Mouse (Mus musculus): ENCODE results near the gene Prm1. TPM values are rescaled to one million over a fixed set of nuclear protein-coding genes. Genes with fewer than 3 reads are reported as not detected.
A peak's percentile ranks its signal among the peaks of the same experiment; 100 is the strongest.

The Prm1 gene
- polyA plus RNA-seq, 1 experiment from 2014 or later, result not detected

DNA sequence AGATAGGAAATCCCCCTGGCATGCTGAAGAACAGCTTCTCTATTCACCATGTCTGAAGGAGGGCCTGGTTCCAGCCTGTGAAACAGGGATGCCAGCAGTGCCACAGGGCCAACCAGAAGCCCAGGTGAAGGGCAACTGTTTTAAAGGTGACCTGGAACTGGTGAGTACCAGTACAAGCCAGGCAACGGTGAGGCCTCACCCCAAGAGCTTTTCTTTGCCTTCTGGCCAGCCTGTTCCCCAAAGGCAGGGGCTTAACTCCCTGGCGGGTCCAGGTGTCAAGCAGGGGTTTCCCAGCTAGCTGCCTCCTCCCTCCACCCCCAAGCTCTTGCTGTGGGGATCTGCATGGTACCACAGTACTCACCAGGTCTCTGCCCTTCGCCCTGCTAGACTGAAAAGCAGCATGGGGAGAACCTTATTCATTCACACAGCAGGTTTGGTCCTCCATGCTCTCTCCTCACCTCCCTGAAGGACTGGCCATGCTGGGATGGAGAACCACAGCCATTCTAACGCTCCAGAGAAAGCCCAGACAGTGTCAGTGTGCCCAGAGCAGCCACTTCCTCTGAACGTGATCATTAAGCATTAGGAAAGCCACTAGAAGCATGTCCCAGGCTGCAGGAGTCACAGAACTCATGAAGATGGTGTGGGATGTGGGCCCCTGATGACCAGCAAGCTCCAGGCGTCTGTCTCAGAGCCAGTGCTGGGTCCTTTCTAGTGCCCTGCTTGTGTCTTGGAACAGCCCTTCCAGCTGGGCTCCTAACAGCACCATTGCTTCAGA is 23.1 kb downstream of the Prm1 start:
- DNase-seq (ENCODE audit: low spot score) (no peak), ATAC-seq (replicated peaks; ENCODE audit: low FRiP score, low TSS enrichment, low read depth) (no peak)
- WGBS, result 58% methylated on average over 6 of the region's 6 CpGs
- no peaks in the 10 kb centered on the region for H3K36me3 ChIP-seq (ENCODE audit: control insufficient read depth, insufficient read depth, low read length)
- H3K27me3 ChIP-seq (replicated peaks; ENCODE audit: control insufficient read depth, insufficient read depth, low read length), result no peaks in the 10 kb centered on the region
- peak overlapping the region; percentile 99 for H3K4me2 ChIP-seq (ENCODE audit: low read length)
- 0 out of 2 replicates have a peak overlapping the region, but pooled peaks have one; percentile 11 for H3K9ac ChIP-seq (ENCODE audit: low read length)
- H3K27ac ChIP-seq (ENCODE audit: low read depth), result no peak overlapping the region
- H3K9me3 ChIP-seq (ENCODE audit: control insufficient read depth, low read length), result no peaks in the 10 kb centered on the region
- peaks cover 32% of the 10 kb centered on the region for H3K4me1 ChIP-seq (replicated peaks; ENCODE audit: control insufficient read depth, insufficient read depth, low read length)
- no peak overlapping the region for H3K4me3 ChIP-seq (ENCODE audit: low read depth, low read length)

DNA sequence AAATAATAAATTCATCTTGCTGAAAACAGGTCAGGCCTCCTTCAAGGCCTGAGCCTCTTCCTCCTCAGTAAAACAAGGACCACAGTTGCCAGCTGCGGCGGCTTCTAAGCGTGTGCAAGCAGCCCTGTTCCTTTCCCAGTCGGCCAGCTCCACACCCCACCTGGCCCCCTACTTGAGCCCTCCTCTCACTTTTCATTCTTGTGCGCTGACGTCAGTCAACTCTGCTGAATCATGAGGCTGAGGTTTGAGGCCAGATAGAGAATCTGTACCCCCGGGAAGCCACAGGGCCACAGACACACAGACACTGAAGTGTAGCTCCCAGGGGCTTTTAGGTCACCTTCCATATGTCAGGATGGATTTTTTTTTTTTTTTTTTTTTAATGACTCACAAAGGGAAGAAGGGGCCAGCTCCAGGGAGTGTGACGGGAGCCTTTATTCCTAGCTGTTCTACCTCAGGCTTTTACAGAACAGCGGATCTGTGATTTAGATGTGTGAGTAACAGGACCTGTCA is 23.7 kb downstream of the Prm1 start:
- no peak for DNase-seq (ENCODE audit: low spot score)
- Histone ChIP-seq H3K4me2 (ENCODE audit: low read length) (no peak overlapping the region), H3K4me1 (replicated peaks; ENCODE audit: control insufficient read depth, insufficient read depth, low read length) (peaks cover 32% of the 10 kb centered on the region), H3K4me3 (ENCODE audit: low read depth, low read length) (no peak overlapping the region), H3K9ac (ENCODE audit: low read length) (no peak overlapping the region), H3K27me3 (replicated peaks; ENCODE audit: control insufficient read depth, insufficient read depth, low read length) (no peaks in the 10 kb centered on the region), H3K36me3 (ENCODE audit: control insufficient read depth, insufficient read depth, low read length) (no peaks in the 10 kb centered on the region), H3K9me3 (ENCODE audit: control insufficient read depth, low read length) (no peaks in the 10 kb centered on the region), H3K27ac (ENCODE audit: low read depth) (no peak overlapping the region)
- ATAC-seq (replicated peaks; ENCODE audit: low FRiP score, low TSS enrichment, low read depth), result no peak
- 54% methylated on average over 9 of the region's 9 CpGs for WGBS

DNA sequence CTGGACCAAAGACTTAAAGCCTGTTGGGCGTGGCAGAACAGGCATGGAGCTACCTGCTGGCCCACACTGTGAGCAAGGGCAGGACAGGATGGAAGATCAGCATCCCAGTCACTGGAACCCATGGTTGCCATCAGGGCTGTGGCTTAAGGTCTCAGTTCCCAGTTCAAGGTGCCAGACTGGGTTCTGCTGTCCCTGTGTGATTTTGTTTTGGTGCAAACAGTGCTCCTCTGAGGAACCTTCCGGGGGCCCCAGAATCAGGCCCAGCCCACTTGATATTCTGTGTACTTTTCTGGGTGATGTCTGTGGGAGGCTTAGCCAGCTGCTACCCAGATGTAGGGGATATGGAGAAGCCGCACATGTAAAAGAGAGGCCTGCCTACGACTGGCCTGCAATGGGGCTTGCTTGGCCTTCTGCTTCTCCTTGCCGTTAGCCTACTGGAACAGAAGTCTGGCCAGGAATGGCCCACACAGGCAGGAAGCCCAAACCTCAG is 25.0 kb downstream of the Prm1 start:
- Histone ChIP-seq H3K4me1 (replicated peaks; ENCODE audit: control insufficient read depth, insufficient read depth, low read length) (peaks cover 29% of the 10 kb centered on the region), H3K27ac (ENCODE audit: low read depth) (no peak overlapping the region), H3K27me3 (replicated peaks; ENCODE audit: control insufficient read depth, insufficient read depth, low read length) (no peaks in the 10 kb centered on the region), H3K4me2 (ENCODE audit: low read length) (no peak overlapping the region), H3K36me3 (ENCODE audit: control insufficient read depth, insufficient read depth, low read length) (no peaks in the 10 kb centered on the region), H3K4me3 (ENCODE audit: low read depth, low read length) (no peak overlapping the region), H3K9ac (ENCODE audit: low read length) (no peak overlapping the region), H3K9me3 (ENCODE audit: control insufficient read depth, low read length) (no peaks in the 10 kb centered on the region)
- DNase-seq (ENCODE audit: low spot score), result no peak
- ATAC-seq (replicated peaks; ENCODE audit: low FRiP score, low TSS enrichment, low read depth), result no peak
- WGBS, result 63% methylated on average over 5 of the region's 5 CpGs

DNA sequence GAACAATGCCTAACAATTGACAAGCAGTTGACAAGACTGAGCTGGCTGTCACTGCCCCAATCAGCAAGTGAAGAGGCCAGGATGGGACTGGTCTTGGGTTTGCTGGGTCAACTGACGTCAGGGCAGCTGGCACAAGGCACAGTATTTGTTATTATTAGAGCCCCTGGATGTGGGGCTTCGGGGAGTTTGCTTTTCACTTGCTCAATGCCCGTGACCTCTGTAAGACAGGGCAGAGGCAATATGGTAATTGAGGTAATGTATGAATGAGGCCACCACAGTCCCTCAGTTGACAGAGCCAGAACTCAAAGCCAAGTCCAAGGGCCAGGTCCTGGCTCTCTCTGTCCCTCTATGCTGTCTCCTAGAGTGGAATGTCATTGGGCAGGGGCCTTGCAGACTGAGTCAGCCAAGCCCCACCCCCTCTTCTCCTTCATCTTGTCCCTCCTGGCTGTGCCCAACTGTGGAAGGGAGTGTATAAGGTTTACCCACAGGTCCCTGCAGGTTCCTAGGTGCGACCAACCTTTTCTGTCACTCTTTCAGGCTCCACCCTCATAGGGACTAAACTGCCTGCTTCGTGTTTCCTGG is 28.0 kb downstream of the Prm1 start:
- Histone ChIP-seq H3K4me2 (ENCODE audit: low read length) (no peak overlapping the region), H3K27ac (ENCODE audit: low read depth) (no peak overlapping the region), H3K4me3 (ENCODE audit: low read depth, low read length) (no peak overlapping the region), H3K9ac (ENCODE audit: low read length) (no peak overlapping the region), H3K4me1 (replicated peaks; ENCODE audit: control insufficient read depth, insufficient read depth, low read length) (peaks cover 17% of the 10 kb centered on the region), H3K36me3 (ENCODE audit: control insufficient read depth, insufficient read depth, low read length) (no peaks in the 10 kb centered on the region), H3K9me3 (ENCODE audit: control insufficient read depth, low read length) (no peaks in the 10 kb centered on the region), H3K27me3 (replicated peaks; ENCODE audit: control insufficient read depth, insufficient read depth, low read length) (no peaks in the 10 kb centered on the region)
- ATAC-seq (replicated peaks; ENCODE audit: low FRiP score, low TSS enrichment, low read depth) (no peak), DNase-seq (ENCODE audit: low spot score) (no peak)
- 70% methylated on average over 5 of the region's 5 CpGs for WGBS

DNA sequence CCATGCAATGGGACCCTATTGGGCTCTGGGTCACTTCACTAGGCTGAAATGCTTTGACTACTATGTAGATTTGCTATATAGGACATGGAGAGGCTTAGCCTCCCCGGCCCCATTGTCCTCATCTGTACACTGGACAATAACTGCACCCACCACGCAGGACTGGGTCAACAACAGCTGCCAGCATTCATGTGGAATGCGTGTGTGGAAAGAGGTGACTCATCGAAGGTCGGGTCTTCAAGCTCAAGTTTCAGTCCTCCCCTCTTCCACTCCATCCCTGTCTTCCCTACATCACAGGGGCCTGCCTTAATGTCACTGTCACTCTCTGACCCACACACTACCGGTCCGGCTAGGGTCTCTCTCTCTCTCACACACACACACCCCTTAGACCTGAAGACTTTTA is 29.3 kb downstream of the Prm1 start:
- Histone ChIP-seq H3K27me3 (replicated peaks; ENCODE audit: control insufficient read depth, insufficient read depth, low read length) (no peaks in the 10 kb centered on the region), H3K4me2 (ENCODE audit: low read length) (no peak overlapping the region), H3K27ac (ENCODE audit: low read depth) (no peak overlapping the region), H3K4me3 (ENCODE audit: low read depth, low read length) (no peak overlapping the region), H3K36me3 (ENCODE audit: control insufficient read depth, insufficient read depth, low read length) (no peaks in the 10 kb centered on the region), H3K4me1 (replicated peaks; ENCODE audit: control insufficient read depth, insufficient read depth, low read length) (0 out of 2 replicates have a peak, but pooled peaks cover 8% of the 10 kb centered on the region), H3K9me3 (ENCODE audit: control insufficient read depth, low read length) (no peaks in the 10 kb centered on the region), H3K9ac (ENCODE audit: low read length) (no peak overlapping the region)
- DNase-seq (ENCODE audit: low spot score), result no peak
- 50% methylated on average over 7 of the region's 7 CpGs for WGBS
- no peak for ATAC-seq (replicated peaks; ENCODE audit: low FRiP score, low TSS enrichment, low read depth)

DNA sequence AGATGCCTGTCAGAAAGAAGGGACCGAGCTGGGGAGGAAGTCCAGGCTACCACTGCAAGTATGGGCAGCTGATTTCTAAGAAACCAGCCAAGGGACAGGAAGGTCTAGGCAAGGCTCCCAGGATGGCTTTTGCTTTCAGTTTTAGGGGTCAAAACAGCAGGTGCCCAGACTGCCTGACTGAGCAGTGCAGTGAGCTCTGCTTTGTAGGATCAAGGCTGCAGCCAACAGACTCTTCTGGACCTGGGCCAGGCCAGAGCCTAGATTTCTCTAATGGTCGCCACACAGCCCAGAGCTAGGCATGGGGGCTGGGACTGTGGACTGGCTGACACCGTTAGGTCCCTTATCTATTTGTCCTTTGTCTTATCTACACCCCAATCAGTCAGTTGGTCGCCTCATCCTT is 30.9 kb downstream of the Prm1 start:
- Histone ChIP-seq H3K27ac (ENCODE audit: low read depth) (no peak overlapping the region), H3K9ac (ENCODE audit: low read length) (no peak overlapping the region), H3K4me3 (ENCODE audit: low read depth, low read length) (no peak overlapping the region), H3K4me1 (replicated peaks; ENCODE audit: control insufficient read depth, insufficient read depth, low read length) (no peaks in the 10 kb centered on the region), H3K9me3 (ENCODE audit: control insufficient read depth, low read length) (no peaks in the 10 kb centered on the region), H3K36me3 (ENCODE audit: control insufficient read depth, insufficient read depth, low read length) (no peaks in the 10 kb centered on the region), H3K4me2 (ENCODE audit: low read length) (no peak overlapping the region), H3K27me3 (replicated peaks; ENCODE audit: control insufficient read depth, insufficient read depth, low read length) (no peaks in the 10 kb centered on the region)
- 54% methylated on average over 4 of the region's 4 CpGs for WGBS
- ATAC-seq (replicated peaks; ENCODE audit: low FRiP score, low TSS enrichment, low read depth) (no peak), DNase-seq (ENCODE audit: low spot score) (no peak)

DNA sequence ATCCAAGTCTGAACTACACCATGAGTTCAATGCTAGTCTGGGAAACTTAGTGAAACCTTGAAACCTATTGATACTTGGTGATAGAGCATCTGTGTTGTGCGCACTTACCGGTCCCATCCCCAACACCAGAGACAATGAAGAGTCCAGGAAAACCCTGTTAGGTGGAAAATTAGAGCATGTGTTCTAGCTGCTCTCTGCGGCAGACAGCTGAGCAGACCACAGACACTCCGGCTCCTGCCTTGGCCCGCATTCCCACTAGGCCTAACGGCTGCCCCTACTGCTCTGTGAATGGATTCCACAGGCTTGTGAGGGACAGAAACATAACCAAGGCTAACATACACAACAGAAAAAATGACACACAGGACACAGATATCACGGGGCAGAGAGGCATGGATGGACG is 32.1 kb downstream of the Prm1 start:
- Histone ChIP-seq H3K4me3 (ENCODE audit: low read depth, low read length) (no peak overlapping the region), H3K9me3 (ENCODE audit: control insufficient read depth, low read length) (no peaks in the 10 kb centered on the region), H3K27me3 (replicated peaks; ENCODE audit: control insufficient read depth, insufficient read depth, low read length) (no peaks in the 10 kb centered on the region), H3K27ac (ENCODE audit: low read depth) (no peak overlapping the region), H3K36me3 (ENCODE audit: control insufficient read depth, insufficient read depth, low read length) (no peaks in the 10 kb centered on the region), H3K4me2 (ENCODE audit: low read length) (no peak overlapping the region), H3K4me1 (replicated peaks; ENCODE audit: control insufficient read depth, insufficient read depth, low read length) (no peaks in the 10 kb centered on the region), H3K9ac (ENCODE audit: low read length) (no peak overlapping the region)
- 81% methylated on average over 8 of the region's 8 CpGs for WGBS
- ATAC-seq (replicated peaks; ENCODE audit: low FRiP score, low TSS enrichment, low read depth), result no peak
- no peak for DNase-seq (ENCODE audit: low spot score)

DNA sequence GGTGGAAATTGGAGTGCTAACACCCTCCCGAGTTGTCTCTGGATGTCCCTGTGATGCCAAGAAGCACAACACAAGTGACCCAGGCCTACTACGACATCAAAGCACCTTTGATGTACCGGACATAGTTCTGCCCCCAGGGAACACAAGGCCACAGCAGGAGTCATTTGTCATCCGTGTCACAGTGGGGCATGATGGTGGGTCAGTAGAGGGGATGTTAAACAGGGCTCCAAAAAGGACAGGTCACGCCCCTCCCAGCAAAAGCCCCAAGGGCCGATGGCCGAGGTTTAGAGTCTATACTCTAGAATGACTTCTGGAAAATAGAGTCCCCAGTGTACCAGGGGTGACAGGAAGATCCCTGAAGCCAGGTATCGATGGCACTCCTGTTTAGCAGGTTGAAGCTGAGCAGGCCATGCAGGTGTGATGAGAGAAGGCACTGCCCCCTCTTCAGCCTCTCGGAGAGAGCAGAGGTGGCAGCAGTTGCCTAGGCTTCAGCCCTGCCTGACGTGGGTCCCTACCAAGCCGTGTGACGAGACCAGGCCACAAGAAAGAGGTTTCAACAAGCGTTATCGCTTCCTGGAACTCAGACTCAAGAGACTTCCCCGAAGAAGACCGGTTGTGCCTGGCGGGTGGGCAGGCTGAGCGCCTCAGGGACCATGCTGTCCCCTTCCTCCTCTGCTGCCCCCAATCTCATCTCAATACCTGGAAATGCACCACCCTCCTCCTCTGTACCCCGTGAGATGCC is 33.7 kb downstream of the Prm1 start:
- H3K9ac ChIP-seq (ENCODE audit: low read length), result no peak overlapping the region
- no peak overlapping the region for H3K4me2 ChIP-seq (ENCODE audit: low read length)
- no peak for ATAC-seq (replicated peaks; ENCODE audit: low FRiP score, low TSS enrichment, low read depth)
- H3K27me3 ChIP-seq (replicated peaks; ENCODE audit: control insufficient read depth, insufficient read depth, low read length), result no peaks in the 10 kb centered on the region
- no peaks in the 10 kb centered on the region for H3K4me1 ChIP-seq (replicated peaks; ENCODE audit: control insufficient read depth, insufficient read depth, low read length)
- H3K27ac ChIP-seq (ENCODE audit: low read depth), result no peak overlapping the region
- 62% methylated on average over 19 of the region's 19 CpGs for WGBS
- no peak for DNase-seq (ENCODE audit: low spot score)
- H3K4me3 ChIP-seq (ENCODE audit: low read depth, low read length), result no peak overlapping the region
- no peaks in the 10 kb centered on the region for H3K36me3 ChIP-seq (ENCODE audit: control insufficient read depth, insufficient read depth, low read length)
- no peaks in the 10 kb centered on the region for H3K9me3 ChIP-seq (ENCODE audit: control insufficient read depth, low read length)

Measured in intestine, embryonic 14.5 days (tissue).